Mouse (Mus musculus): Measurements from ENCODE around the gene AA792892. TPM values are rescaled to one million over a fixed set of nuclear protein-coding genes. Genes with fewer than 3 reads are reported as not detected.
"Not testable (repeated sequence)": the region's sequence is repeated elsewhere in the genome, so short reads cannot be mapped to it uniquely, and the experiment has no call there.

The AA792892 gene
- polyA plus RNA-seq (2016; fragmentation: Nextera tagmentation; extraction: Ambion mirVana) = not detected in 2 replicates

DNA sequence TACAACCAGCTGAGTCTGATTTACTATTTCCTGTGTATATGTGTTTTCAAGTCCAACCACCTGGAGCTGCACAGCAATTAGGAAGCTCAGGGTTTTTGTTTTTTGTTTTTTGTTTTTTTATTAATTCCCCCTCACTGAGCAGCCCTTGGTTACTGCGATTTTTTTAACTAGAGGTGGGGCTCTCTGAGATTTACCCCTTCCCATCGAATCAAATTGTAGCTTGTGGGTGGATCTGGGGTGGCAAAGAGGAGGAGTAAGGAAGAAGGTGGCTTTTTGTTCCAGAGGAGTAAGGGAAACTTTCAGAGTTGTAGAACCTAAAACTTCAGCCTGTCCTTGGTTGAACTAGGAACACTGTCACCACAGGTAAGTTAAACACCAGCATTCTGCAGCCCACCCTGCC, at the start of gene AA792892:
AA792892 (plus strand) TSS at position 301 of the 400 bp plus-strand sequence.
- no CpG with 5 or more reads among the region's 2 CpGs for WGBS
- H3K36me3 ChIP-seq; H3K27me3 ChIP-seq (ENCODE audit: insufficient read depth, poor library complexity, severe bottlenecking); DNase-seq (ENCODE audit: low spot score); H3K9me3 ChIP-seq; H3K27ac ChIP-seq; H3K4me3 ChIP-seq; H3K4me1 ChIP-seq (replicated peaks): not testable (repeated sequence)

DNA sequence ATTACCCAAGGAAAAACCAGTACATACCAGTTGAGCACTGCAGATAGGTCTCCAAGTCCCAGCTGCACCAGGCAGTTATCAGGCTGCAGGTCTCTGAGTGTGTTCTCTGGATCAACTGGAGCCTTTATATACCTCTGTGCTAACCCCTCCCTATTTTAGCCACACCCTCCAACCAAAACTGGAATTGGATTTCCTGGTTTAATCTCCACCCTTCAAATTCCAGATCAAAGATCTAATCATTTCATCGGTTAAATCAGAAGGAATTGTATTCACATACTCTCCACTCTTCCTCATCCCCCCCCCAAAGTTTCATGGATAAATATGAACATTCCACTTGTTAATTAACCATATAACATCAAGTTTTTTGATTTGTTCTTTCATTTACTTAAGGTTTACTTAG, 32.9 kb upstream of the AA792892 start, which contains the start of gene A430089I19Rik:
A430089I19Rik (minus strand) TSS at position 101 of the 400 bp plus-strand sequence.
- WGBS = 90% methylated on average over 1 of the region's 1 CpGs
- not testable (repeated sequence) for H3K9me3 ChIP-seq; H3K4me3 ChIP-seq; H3K36me3 ChIP-seq; H3K27me3 ChIP-seq (ENCODE audit: insufficient read depth, poor library complexity, severe bottlenecking); DNase-seq (ENCODE audit: low spot score); H3K4me1 ChIP-seq (replicated peaks); H3K27ac ChIP-seq

DNA sequence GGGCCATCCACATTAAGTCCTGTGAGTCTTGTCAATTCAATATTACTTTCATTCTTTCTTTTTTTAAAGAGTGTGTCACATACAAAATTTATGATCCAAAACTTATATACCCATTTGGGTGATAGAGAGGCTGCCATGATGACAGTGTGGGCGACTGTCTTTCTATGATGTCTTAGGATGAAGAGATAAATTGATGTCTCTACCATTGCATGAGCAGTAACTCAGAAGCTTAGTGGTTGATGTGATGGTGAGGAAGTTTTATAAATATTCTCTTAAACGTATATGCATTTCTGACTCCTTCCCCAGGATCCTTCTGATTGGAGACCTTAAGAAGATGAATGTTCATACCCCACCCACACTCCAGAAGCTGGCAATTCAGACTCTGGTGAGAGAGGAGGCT, 25.4 kb upstream of the AA792892 start, which contains the start of gene Gm6502:
Gm6502 (plus strand) TSS at position 301 of the 400 bp plus-strand sequence.
- DNase-seq (ENCODE audit: low spot score); H3K4me3 ChIP-seq; H3K36me3 ChIP-seq; H3K27ac ChIP-seq; H3K27me3 ChIP-seq (ENCODE audit: insufficient read depth, poor library complexity, severe bottlenecking); H3K9me3 ChIP-seq; H3K4me1 ChIP-seq (replicated peaks): not testable (repeated sequence)
- WGBS = no CpG with 5 or more reads among the region's 2 CpGs

Other genes with a start within 250 kb of the AA792892 start
- not detected in 2 replicates for gene Gm3106, start 121.7 kb upstream of the AA792892 start, polyA plus RNA-seq (2016; fragmentation: Nextera tagmentation; extraction: Ambion mirVana)
- not detected in 2 replicates for gene A430089I19Rik, start 33.0 kb upstream of the AA792892 start, polyA plus RNA-seq (2016; fragmentation: Nextera tagmentation; extraction: Ambion mirVana)
- not detected in 2 replicates for gene Gm6502, start 25.3 kb upstream of the AA792892 start, polyA plus RNA-seq (2016; fragmentation: Nextera tagmentation; extraction: Ambion mirVana)
- gene Gm7682, start 106.0 kb downstream of the AA792892 start, polyA plus RNA-seq (2016; fragmentation: Nextera tagmentation; extraction: Ambion mirVana) = not detected in 2 replicates
- gene Gm3139, start 186.5 kb downstream of the AA792892 start, polyA plus RNA-seq (2016; fragmentation: Nextera tagmentation; extraction: Ambion mirVana) = not detected in 2 replicates